Mouse (Mus musculus): ENCODE measurements at regions not wholly inside any gene's neighbourhood (a gene's known extent, or its start where the extent isn't known, plus 50 kb on each side); places are given as distances from the start of the nearest gene placed in this dataset.
"Not testable (repeated sequence)": the region's sequence is repeated elsewhere in the genome, so short reads cannot be mapped to it uniquely, and the experiment has no call there.

GRCm38 (mm10) chr12:69485652-69486651, 96.9 kb downstream of the Vcpkmt start:
- peak; percentile 62 for DNase-seq (ENCODE audit: low read depth)

GRCm38 (mm10) chr12:69481420-69481819, 101.4 kb downstream of the Vcpkmt start:
- DNase-seq (ENCODE audit: low read depth): peak; percentile 81

GRCm38 (mm10) chr12:69476631-69477091, 104.4 kb upstream of the Gm9887 start:
- no peak for DNase-seq (ENCODE audit: low read depth)

- no peak for DNase-seq (ENCODE audit: low read depth)
These were observed 103.9 kb upstream of the Gm9887 start for GRCm38 (mm10) chr12:69476131-69476530.

GRCm38 (mm10) chr12:69474916-69475661, 102.8 kb upstream of the Gm9887 start:
- peak; percentile 90 for DNase-seq (ENCODE audit: low read depth)

- DNase-seq (ENCODE audit: low read depth): peak; percentile 89
These were observed 102.1 kb upstream of the Gm9887 start for GRCm38 (mm10) chr12:69474141-69474915.

- no peak for DNase-seq (ENCODE audit: low read depth)
These were observed 101.3 kb upstream of the Gm9887 start for GRCm38 (mm10) chr12:69473379-69474057.

- peak; percentile 76 for DNase-seq (ENCODE audit: low read depth)
These were observed 100.7 kb upstream of the Gm9887 start for GRCm38 (mm10) chr12:69472912-69473311.

GRCm38 (mm10) chr12:69471876-69472275, 99.6 kb upstream of the Gm9887 start:
- no peak for DNase-seq (ENCODE audit: low read depth)

- DNase-seq (ENCODE audit: low read depth): peak; percentile 56
These were observed 96.7 kb upstream of the Gm9887 start for GRCm38 (mm10) chr12:69469004-69469403.

- no peak for DNase-seq (ENCODE audit: low read depth)
These were observed 95.1 kb upstream of the Gm9887 start for GRCm38 (mm10) chr12:69467363-69467762.

- no peak for DNase-seq (ENCODE audit: low read depth)
These were observed 92.6 kb upstream of the Gm9887 start for GRCm38 (mm10) chr12:69464906-69465305.

GRCm38 (mm10) chr12:69463327-69463726, 91.1 kb upstream of the Gm9887 start:
- not testable (repeated sequence) for DNase-seq (ENCODE audit: low read depth)

GRCm38 (mm10) chr12:69461888-69462840, 89.9 kb upstream of the Gm9887 start:
- DNase-seq (ENCODE audit: low read depth): peak; percentile 90

- DNase-seq (ENCODE audit: low read depth): no peak
These were observed 88.4 kb upstream of the Gm9887 start for GRCm38 (mm10) chr12:69460552-69461079.

GRCm38 (mm10) chr12:69458170-69458841, 86.0 kb upstream of the Gm9887 start:
- DNase-seq (ENCODE audit: low read depth): peak; percentile 89

GRCm38 (mm10) chr12:69456746-69457145, 84.5 kb upstream of the Gm9887 start:
- peak; percentile 88 for DNase-seq (ENCODE audit: low read depth)

GRCm38 (mm10) chr12:69456116-69456515, 83.9 kb upstream of the Gm9887 start:
- no peak for DNase-seq (ENCODE audit: low read depth)

GRCm38 (mm10) chr12:69455566-69455965, 83.3 kb upstream of the Gm9887 start:
- DNase-seq (ENCODE audit: low read depth): no peak

All from NIH3T3 (cell line).